ENCODE assay signal across 17 mouse cellular contexts in the genomic region with DNA sequence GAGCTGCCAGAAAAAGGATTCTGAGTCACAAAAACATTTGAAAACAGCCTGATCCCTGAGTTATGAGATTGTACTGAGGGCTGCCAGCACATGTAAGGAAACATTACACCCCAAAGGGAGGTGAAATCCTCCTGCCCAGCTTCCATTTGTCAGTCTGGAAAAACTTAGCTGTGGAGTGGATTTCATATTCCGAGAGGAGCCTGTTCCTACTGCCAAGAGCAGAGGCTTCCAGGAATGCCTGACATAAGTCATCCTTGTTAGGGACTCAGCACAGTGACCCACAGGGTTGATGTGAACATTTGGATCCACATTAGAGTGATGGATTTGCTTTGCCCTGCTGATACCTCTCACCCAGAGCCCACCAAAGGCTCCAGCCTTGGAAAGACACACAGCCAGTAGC.
DNase-seq lines count a peak whose midpoint lies in the region; ATAC-seq and TF ChIP-seq lines count a peak whose summit lies in the region.
"Had no signal": no experiment of that assay in that cellular context is flagged by ENCODE, and none has a peak within 500 bp of the region (broad histone marks: within the 10 kb centered on the region; RNA-seq: fewer than 3 reads in every experiment).

No protein-coding gene starts in this region.

- H3K27ac ChIP-seq in layer of hippocampus, adult 2 months = peak overlapping the region; percentile 67; the same call in 1 of the 2 replicates
- H3K27ac ChIP-seq: forebrain, embryonic 12.5 days; hindbrain, embryonic 13.5 days had no signal

- DNase-seq in frontal cortex, adult 2 months (ENCODE audit: extremely low spot score in 1 of 2, low spot score in 1 of 2) = no peak
- no peak for DNase-seq in layer of hippocampus, adult 2 months (ENCODE audit: low spot score in 2 of 2)
- DNase-seq in layer of hippocampus, postnatal 25 days (ENCODE audit: extremely low spot score in 1 of 2, low spot score in 1 of 2) = no peak
- peak; percentile 36 for DNase-seq in Muller cell, postnatal 12 days (ENCODE audit: inconsistent ontology term)
- DNase-seq in brain, embryonic 14.5 days (ENCODE audit: low read depth) = peak; percentile 23
- DNase-seq in cerebellum, postnatal 36 days = no peak
- DNase-seq: adrenal gland, adult 2 months; B cell, adult 2 months; cerebellum, adult 2 months; gastrocnemius, postnatal 36 days; heart, postnatal 36 days; kidney, adult 9 months; kidney, postnatal 25 days; thymus, postnatal 14 days had no signal

- no peak for TF ChIP-seq POLR2A in brain, embryonic 14.5 days (IDR thresholded peaks at IDR 0.05; ENCODE audit: borderline replicate concordance, extremely low read depth, insufficient read depth, insufficient read length, poor library complexity, severe bottlenecking)

- TF ChIP-seq CTCF in layer of hippocampus, adult 2 months (conservative IDR thresholded peaks at IDR 0.05) = no peak
- no peak for TF ChIP-seq CTCF in brain, embryonic 14.5 days (IDR thresholded peaks at IDR 0.05; ENCODE audit: borderline replicate concordance, extremely low read depth, insufficient read depth, insufficient read length)

- no peak overlapping the region for H3K4me3 ChIP-seq in layer of hippocampus, adult 2 months
- H3K4me3 ChIP-seq: forebrain, embryonic 12.5 days; hindbrain, embryonic 13.5 days had no signal

- ATAC-seq in frontal cortex, adult (ENCODE audit: low TSS enrichment) = peak; percentile 58

Comparison
In these comparisons a context has a peak if more than half of its experiments do, and no peak if none do; other contexts are left out.
1. DNase-seq: peak in Muller cell, postnatal 12 days (single experiment) and brain, embryonic 14.5 days (single experiment); none in frontal cortex, adult 2 months (0 of 2), layer of hippocampus, adult 2 months (0 of 2), layer of hippocampus, postnatal 25 days (0 of 2) and cerebellum, postnatal 36 days (0 of 2).